Mouse (Mus musculus): ENCODE measurements around the gene Psmc1.

The Psmc1 gene

GRCm38 (mm10) chr12:100109986-100110696, at the start of gene Psmc1:
TSS of gene Psmc1 (plus strand) at chr12:100110154.
- DNase-seq (ENCODE audit: low spot score): peak; percentile 75

GRCm38 (mm10) chr12:100061071-100061470, 48.9 kb upstream of the Psmc1 start:
- no peak for DNase-seq (ENCODE audit: low spot score)

- no peak for DNase-seq (ENCODE audit: low spot score)
These were observed 48.1 kb upstream of the Psmc1 start for GRCm38 (mm10) chr12:100061826-100062225.

GRCm38 (mm10) chr12:100062584-100062983, 47.4 kb upstream of the Psmc1 start:
- DNase-seq (ENCODE audit: low spot score): no peak

GRCm38 (mm10) chr12:100065109-100065508, 44.8 kb upstream of the Psmc1 start:
- no peak for DNase-seq (ENCODE audit: low spot score)

GRCm38 (mm10) chr12:100067477-100067876, 42.5 kb upstream of the Psmc1 start:
- no peak for DNase-seq (ENCODE audit: low spot score)

- no peak for DNase-seq (ENCODE audit: low spot score)
These were observed 36.7 kb upstream of the Psmc1 start for GRCm38 (mm10) chr12:100073201-100073672.

GRCm38 (mm10) chr12:100075715-100076114, 34.2 kb upstream of the Psmc1 start:
- DNase-seq (ENCODE audit: low spot score): no peak

GRCm38 (mm10) chr12:100079636-100080286, 30.2 kb upstream of the Psmc1 start:
- no peak for DNase-seq (ENCODE audit: low spot score)

GRCm38 (mm10) chr12:100088026-100088425, 21.9 kb upstream of the Psmc1 start:
- no peak for DNase-seq (ENCODE audit: low spot score)

GRCm38 (mm10) chr12:100089265-100089664, 20.7 kb upstream of the Psmc1 start:
- no peak for DNase-seq (ENCODE audit: low spot score)

- DNase-seq (ENCODE audit: low spot score): no peak
These were observed 19.2 kb upstream of the Psmc1 start for GRCm38 (mm10) chr12:100090750-100091149.

- DNase-seq (ENCODE audit: low spot score): no peak
These were observed 16.9 kb upstream of the Psmc1 start for GRCm38 (mm10) chr12:100093046-100093445.

- no peak for DNase-seq (ENCODE audit: low spot score)
These were observed 9.8 kb upstream of the Psmc1 start for GRCm38 (mm10) chr12:100099971-100100706.

GRCm38 (mm10) chr12:100100707-100101030, 9.3 kb upstream of the Psmc1 start:
- DNase-seq (ENCODE audit: low spot score): no peak

- DNase-seq (ENCODE audit: low spot score): no peak
These were observed 8.3 kb upstream of the Psmc1 start for GRCm38 (mm10) chr12:100101651-100102050.

- DNase-seq (ENCODE audit: low spot score): no peak
These were observed 5.4 kb upstream of the Psmc1 start for GRCm38 (mm10) chr12:100104530-100104929.

- peak; percentile 79 for DNase-seq (ENCODE audit: low spot score)
These were observed 3.6 kb upstream of the Psmc1 start for GRCm38 (mm10) chr12:100106275-100106895.

GRCm38 (mm10) chr12:100107436-100107835, 2.5 kb upstream of the Psmc1 start:
- no peak for DNase-seq (ENCODE audit: low spot score)

GRCm38 (mm10) chr12:100115982-100116381, 6.0 kb downstream of the Psmc1 start:
- no peak for DNase-seq (ENCODE audit: low spot score)

GRCm38 (mm10) chr12:100122921-100123381, 13.0 kb downstream of the Psmc1 start:
- DNase-seq (ENCODE audit: low spot score): peak; percentile 76

GRCm38 (mm10) chr12:100123476-100123875, 13.5 kb downstream of the Psmc1 start:
- DNase-seq (ENCODE audit: low spot score): no peak

Data from urinary bladder, postnatal 14 days (tissue).